Mouse (Mus musculus): Measurements from ENCODE around the gene Grb14. TPM values are rescaled to one million over a fixed set of nuclear protein-coding genes. Genes with fewer than 3 reads are reported as not detected.

Gene Grb14
- total RNA-seq (2012; rRNA removed) = 1.1 and 2.4 TPM in 2 replicates

DNA sequence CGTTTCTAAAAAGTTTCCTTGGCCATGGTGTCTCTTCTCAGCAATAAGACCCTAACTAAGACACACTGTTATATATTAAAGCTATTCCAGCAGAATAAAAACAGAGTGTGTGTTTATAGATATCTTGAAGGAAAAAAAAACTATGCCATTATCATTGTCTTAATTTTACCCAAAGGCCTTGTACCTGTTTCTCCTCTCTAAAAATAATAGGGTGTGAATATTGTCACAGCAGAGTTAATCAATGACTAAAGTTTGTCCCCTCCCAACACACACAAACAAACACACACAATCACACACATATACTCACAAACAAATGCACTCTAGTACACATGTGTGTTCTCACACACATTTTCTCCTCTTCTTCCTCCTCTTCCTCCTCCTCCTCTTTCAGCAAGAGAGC is at the start of gene Grb14:
Grb14 (minus strand) TSS at position 101 of the 400 bp plus-strand sequence.
- DNase-seq (ENCODE audit: low read depth, low spot score) = no peak
- no peaks in the 10 kb centered on the region for H3K9me3 ChIP-seq (ENCODE audit: control insufficient read depth, insufficient read depth, low read depth, low read length)
- no peaks in the 10 kb centered on the region for H3K4me1 ChIP-seq (ENCODE audit: control insufficient read depth in 2 of 2, insufficient read depth in 2 of 2, low read length in 2 of 2, poor library complexity in 1 of 2)
- H3K9ac ChIP-seq (ENCODE audit: insufficient read depth, low read depth, low read length, poor library complexity, severe bottlenecking) = no peak within 1 kb of the TSS
- TF ChIP-seq HCFC1 (IDR thresholded peaks at IDR 0.05; ENCODE audit: borderline replicate concordance, insufficient read depth, low read length) (no peak), ZC3H11A (IDR thresholded peaks at IDR 0.05; ENCODE audit: borderline replicate concordance, low read depth, low read length) (no peak), MAFK (IDR thresholded peaks at IDR 0.05; ENCODE audit: insufficient read depth, low read depth, low read length) (no peak), ZNF384 (IDR thresholded peaks at IDR 0.05; ENCODE audit: low read depth, low read length) (no peak), CHD2 (IDR thresholded peaks at IDR 0.05; ENCODE audit: low read depth, low read length) (no peak)
- H3K36me3 ChIP-seq (ENCODE audit: control insufficient read depth, insufficient read depth, low read length, poor library complexity, severe bottlenecking) = no peaks in the 10 kb centered on the region
- no peak within 1 kb of the TSS for H3K4me3 ChIP-seq (ENCODE audit: insufficient read depth in 1 of 2, low read depth in 1 of 2, low read length in 2 of 2, poor library complexity in 1 of 2, severe bottlenecking in 1 of 2)
- in situ Hi-C loops (cut with MboI; ENCODE audit: low sequenced_read_pairs in 2 of 2, unreplicated experiment in 2 of 2) = no loop called here
- H3K27ac ChIP-seq (ENCODE audit: insufficient read depth, low read depth, low read length, poor library complexity, severe bottlenecking) = no peak within 1 kb of the TSS

GRCm38 (mm10) chr2:65072205-65072604 is 47.4 kb upstream of the Grb14 start:
- TF ChIP-seq HCFC1 (IDR thresholded peaks at IDR 0.05; ENCODE audit: borderline replicate concordance, insufficient read depth, low read length) = no peak
- TF ChIP-seq CHD2 (IDR thresholded peaks at IDR 0.05; ENCODE audit: low read depth, low read length) = no peak
- no peak for TF ChIP-seq ZNF384 (IDR thresholded peaks at IDR 0.05; ENCODE audit: low read depth, low read length)
- H3K27ac ChIP-seq (ENCODE audit: insufficient read depth, low read depth, low read length, poor library complexity, severe bottlenecking) = no peak overlapping the region
- in situ Hi-C loops (cut with MboI; ENCODE audit: low sequenced_read_pairs in 2 of 2, unreplicated experiment in 2 of 2) = no loop called here

GRCm38 (mm10) chr2:65053764-65054163 is 29.0 kb upstream of the Grb14 start:
- H3K4me1 ChIP-seq (ENCODE audit: control insufficient read depth in 2 of 2, insufficient read depth in 2 of 2, low read length in 2 of 2, poor library complexity in 1 of 2) = no peaks in the 10 kb centered on the region
- TF ChIP-seq ZNF384 (IDR thresholded peaks at IDR 0.05; ENCODE audit: low read depth, low read length) (no peak), CHD2 (IDR thresholded peaks at IDR 0.05; ENCODE audit: low read depth, low read length) (no peak), HCFC1 (IDR thresholded peaks at IDR 0.05; ENCODE audit: borderline replicate concordance, insufficient read depth, low read length) (no peak), MAFK (IDR thresholded peaks at IDR 0.05; ENCODE audit: insufficient read depth, low read depth, low read length) (no peak), ZC3H11A (IDR thresholded peaks at IDR 0.05; ENCODE audit: borderline replicate concordance, low read depth, low read length) (no peak)

More at GRCm38 (mm10) chr2:65072205-65072604, 47.4 kb upstream of the Grb14 start:
- Histone ChIP-seq H3K9me3 (ENCODE audit: control insufficient read depth, insufficient read depth, low read depth, low read length) (no peaks in the 10 kb centered on the region), H3K36me3 (ENCODE audit: control insufficient read depth, insufficient read depth, low read length, poor library complexity, severe bottlenecking) (no peaks in the 10 kb centered on the region), H3K9ac (ENCODE audit: insufficient read depth, low read depth, low read length, poor library complexity, severe bottlenecking) (no peak overlapping the region), H3K4me1 (ENCODE audit: control insufficient read depth in 2 of 2, insufficient read depth in 2 of 2, low read length in 2 of 2, poor library complexity in 1 of 2) (no peaks in the 10 kb centered on the region), H3K4me3 (ENCODE audit: insufficient read depth in 1 of 2, low read depth in 1 of 2, low read length in 2 of 2, poor library complexity in 1 of 2, severe bottlenecking in 1 of 2) (no peak overlapping the region)
- DNase-seq (ENCODE audit: low read depth, low spot score) = no peak

DNA sequence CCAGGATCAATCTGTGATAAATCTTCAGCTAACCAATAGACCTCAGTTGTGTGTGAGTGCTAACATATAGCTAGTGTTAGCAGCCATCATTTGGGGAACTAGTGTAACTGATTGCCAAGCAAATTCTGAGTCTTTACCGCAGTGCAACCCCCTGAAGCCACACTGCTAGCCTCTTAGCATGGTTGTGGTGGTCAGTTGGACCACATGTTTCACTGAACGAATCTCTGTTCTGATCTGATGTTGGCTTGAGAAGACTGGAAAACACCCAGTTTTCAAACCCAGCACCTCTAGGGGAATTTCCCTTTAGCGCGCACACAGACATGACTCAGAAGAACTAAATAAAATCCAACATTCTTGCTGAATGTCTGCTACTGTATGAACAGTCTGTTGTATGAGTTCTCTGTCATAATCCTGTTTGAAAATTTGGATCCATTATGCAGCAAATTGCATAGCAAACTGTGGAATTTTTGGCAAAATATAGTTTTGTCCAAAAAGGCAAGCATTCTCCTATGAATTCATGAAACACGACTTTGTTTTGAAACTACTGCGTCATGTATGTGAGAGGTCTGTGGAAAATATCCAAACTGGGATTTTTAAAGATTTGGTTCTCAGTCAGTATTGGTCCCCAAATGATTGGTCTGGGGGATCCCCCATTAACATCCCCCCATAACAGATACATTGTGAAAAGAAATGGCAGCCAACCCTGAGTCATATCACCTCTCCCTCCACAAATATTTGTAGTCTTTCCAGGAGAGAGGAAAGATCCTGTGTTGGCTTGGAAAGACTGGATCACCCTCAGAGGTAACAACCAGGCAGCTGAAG is 27.6 kb upstream of the Grb14 start:
- H3K9ac ChIP-seq (ENCODE audit: insufficient read depth, low read depth, low read length, poor library complexity, severe bottlenecking) = no peak overlapping the region
- TF ChIP-seq MAFK (IDR thresholded peaks at IDR 0.05; ENCODE audit: insufficient read depth, low read depth, low read length) (no peak), HCFC1 (IDR thresholded peaks at IDR 0.05; ENCODE audit: borderline replicate concordance, insufficient read depth, low read length) (no peak), ZC3H11A (IDR thresholded peaks at IDR 0.05; ENCODE audit: borderline replicate concordance, low read depth, low read length) (no peak), ZNF384 (IDR thresholded peaks at IDR 0.05; ENCODE audit: low read depth, low read length) (no peak), CHD2 (IDR thresholded peaks at IDR 0.05; ENCODE audit: low read depth, low read length) (no peak)
- in situ Hi-C loops (cut with MboI; ENCODE audit: low sequenced_read_pairs in 2 of 2, unreplicated experiment in 2 of 2) = no loop called here
- H3K4me3 ChIP-seq (ENCODE audit: insufficient read depth in 1 of 2, low read depth in 1 of 2, low read length in 2 of 2, poor library complexity in 1 of 2, severe bottlenecking in 1 of 2) = no peak overlapping the region
- no peaks in the 10 kb centered on the region for H3K4me1 ChIP-seq (ENCODE audit: control insufficient read depth in 2 of 2, insufficient read depth in 2 of 2, low read length in 2 of 2, poor library complexity in 1 of 2)
- H3K27ac ChIP-seq (ENCODE audit: insufficient read depth, low read depth, low read length, poor library complexity, severe bottlenecking) = no peak overlapping the region
- H3K36me3 ChIP-seq (ENCODE audit: control insufficient read depth, insufficient read depth, low read length, poor library complexity, severe bottlenecking) = no peaks in the 10 kb centered on the region
- no peaks in the 10 kb centered on the region for H3K9me3 ChIP-seq (ENCODE audit: control insufficient read depth, insufficient read depth, low read depth, low read length)
- DNase-seq (ENCODE audit: low read depth, low spot score) = no peak

More at GRCm38 (mm10) chr2:65053764-65054163, 29.0 kb upstream of the Grb14 start:
- H3K4me3 ChIP-seq (ENCODE audit: insufficient read depth in 1 of 2, low read depth in 1 of 2, low read length in 2 of 2, poor library complexity in 1 of 2, severe bottlenecking in 1 of 2) = no peak overlapping the region
- no peak for DNase-seq (ENCODE audit: low read depth, low spot score)
- no peaks in the 10 kb centered on the region for H3K9me3 ChIP-seq (ENCODE audit: control insufficient read depth, insufficient read depth, low read depth, low read length)
- in situ Hi-C loops (cut with MboI; ENCODE audit: low sequenced_read_pairs in 2 of 2, unreplicated experiment in 2 of 2) = no loop called here
- H3K27ac ChIP-seq (ENCODE audit: insufficient read depth, low read depth, low read length, poor library complexity, severe bottlenecking) = no peak overlapping the region
- H3K9ac ChIP-seq (ENCODE audit: insufficient read depth, low read depth, low read length, poor library complexity, severe bottlenecking) = no peak overlapping the region
- no peaks in the 10 kb centered on the region for H3K36me3 ChIP-seq (ENCODE audit: control insufficient read depth, insufficient read depth, low read length, poor library complexity, severe bottlenecking)

Data from ES-E14 (cell line).